Mouse (Mus musculus): ENCODE results near the gene Plcl1.

The Plcl1 gene

DNA sequence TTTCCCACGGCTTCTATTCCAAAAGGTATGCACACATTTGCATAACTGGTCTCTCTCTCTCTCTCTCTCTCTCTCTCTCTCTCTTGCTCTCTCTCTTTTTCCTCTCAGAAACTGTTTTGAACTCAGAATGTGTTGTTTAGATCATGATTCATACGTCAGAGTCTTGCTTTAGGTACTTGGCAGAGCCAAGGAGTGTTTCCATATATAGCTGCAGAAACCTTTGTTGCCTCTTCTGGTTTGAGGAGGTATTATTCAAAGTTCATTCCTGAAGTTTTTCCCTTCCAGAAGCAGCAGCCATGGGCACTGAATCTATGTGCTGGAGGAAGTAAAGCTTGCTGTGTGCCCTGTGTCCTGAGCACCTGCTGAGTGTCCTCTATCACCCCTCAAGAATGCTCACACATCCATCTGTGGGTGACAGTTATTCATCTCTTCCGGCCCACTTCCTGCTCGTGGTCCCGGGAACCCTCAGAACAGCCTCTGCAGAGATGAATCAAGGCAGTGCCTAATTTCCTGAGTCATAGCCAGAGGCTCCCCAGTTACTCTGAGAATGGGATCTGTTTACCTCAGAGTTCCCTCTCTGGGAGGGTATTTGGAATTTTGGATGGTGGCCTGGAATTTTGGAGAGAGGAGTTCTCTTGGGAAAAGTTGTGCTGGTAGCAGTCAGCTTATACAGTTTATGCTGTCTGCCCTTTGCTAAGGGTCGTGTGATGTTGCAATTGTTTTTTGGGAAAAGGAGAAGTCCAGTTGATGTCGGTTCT, 123.0 kb downstream of the Plcl1 start:
- peak; percentile 42 for DNase-seq

DNA sequence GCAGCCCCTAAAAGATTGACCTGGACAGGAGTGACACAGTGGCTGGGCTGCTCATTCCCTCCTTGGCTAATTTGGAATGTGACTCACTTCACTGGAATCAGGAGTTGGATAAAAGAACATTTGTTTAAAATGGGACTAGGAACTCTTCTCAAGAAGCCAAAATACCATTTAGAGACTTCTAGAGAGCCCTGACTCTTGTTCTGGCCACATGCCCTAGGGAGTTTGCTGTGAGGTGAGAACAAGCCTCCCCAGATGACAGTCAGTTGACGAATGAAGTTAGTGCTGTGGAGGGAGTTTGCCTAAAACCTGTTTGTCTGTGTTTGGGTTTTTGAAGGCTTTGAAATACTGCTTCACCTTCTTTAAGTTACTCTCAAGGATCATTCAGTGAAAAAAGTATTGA, 128.1 kb downstream of the Plcl1 start:
- no peak for DNase-seq

DNA sequence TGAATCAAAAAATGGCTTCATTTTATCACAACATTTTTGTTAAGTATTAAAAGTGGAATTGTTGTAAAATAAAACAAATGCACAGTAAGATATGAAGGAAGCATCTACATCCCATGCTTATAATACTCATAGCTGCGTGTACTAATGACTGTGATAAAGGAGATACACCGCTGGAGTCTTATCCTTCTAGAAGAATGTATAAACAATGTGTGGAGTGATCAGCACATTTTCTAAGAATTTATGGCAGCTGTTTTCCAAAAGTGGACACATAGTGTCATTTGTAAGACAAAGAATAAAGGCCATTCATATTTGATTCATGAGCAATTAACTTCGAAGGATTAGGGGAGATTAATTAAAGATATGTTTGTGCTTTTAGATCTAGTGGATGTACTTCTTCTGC, 148.7 kb downstream of the Plcl1 start:
- no peak for DNase-seq

DNA sequence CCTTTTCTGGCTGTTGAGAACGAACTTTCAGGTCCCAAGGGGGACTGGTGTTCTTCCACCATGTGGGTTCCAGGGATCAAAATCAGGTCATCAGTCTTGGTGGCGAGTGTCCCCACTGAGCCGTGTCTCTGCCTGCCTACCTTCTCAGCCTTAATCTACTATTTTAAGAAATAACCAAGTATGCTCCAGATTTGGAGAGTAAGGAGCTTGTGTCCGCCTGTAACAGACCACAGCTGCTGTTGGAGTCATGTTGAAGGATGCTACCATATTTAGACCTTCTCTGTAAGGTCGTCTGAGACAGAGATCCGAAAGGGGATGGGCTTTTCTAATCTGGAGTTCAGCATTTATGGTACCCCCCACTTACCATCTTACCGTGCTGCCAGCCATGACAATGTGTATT, 152.2 kb downstream of the Plcl1 start:
- DNase-seq: no peak

DNA sequence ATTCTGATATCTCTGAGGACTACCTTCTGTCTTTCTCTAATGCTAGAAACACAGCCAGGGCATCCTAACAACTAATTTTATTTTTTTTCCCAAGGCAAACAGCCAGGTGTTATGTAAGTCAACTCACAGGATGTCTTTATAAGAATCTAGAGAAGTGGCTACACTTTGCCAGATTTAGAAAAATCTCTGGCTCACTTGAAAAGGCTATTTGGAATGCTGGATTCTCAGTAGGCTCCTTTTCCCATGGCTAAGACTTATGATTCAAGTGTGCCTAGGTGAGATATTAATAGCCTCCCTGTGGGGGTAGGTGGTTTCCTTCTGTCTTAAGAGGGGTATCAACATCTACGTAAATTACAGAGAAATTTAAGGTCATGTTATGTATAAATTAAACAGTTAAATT, 152.7 kb downstream of the Plcl1 start:
- no peak for DNase-seq

DNA sequence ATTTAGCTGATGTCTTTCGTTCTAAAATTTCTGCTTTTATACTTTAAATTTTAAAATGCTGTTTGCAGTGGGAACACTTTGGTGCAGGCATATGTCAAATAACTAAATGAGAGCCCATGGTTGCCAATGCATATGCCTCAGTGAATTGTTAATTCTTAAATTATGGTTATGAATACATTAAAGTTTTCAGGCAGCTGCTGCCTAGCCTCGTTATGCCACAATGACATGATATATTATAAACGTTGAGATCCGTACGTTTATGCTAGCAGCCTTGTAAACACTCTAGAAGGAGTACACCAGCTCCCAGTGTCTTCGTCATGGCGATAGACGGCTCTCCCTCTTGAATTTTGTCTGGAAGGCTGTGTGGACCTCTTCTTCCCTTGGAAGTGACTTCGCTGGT, 154.3 kb downstream of the Plcl1 start:
- DNase-seq: no peak

DNA sequence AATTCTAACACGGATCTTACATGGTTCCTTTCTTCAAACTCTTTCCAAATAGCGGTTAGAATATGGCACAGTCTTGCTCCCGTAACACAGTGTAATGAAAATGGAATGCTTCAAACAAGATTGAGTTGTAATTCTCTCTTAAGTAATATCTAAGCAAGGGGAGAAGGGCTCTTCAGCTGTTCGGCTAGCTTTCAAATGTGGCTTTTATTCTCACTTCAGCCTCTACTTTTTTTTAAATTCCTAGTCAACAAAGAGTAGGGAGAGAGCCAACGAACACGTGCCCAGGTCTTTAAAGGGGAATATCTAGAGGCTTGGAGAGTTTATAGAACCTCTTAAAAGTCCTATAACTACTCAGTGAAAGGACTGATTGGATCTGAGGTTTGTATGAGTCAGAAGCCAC, 160.2 kb downstream of the Plcl1 start:
- no peak for DNase-seq

DNA sequence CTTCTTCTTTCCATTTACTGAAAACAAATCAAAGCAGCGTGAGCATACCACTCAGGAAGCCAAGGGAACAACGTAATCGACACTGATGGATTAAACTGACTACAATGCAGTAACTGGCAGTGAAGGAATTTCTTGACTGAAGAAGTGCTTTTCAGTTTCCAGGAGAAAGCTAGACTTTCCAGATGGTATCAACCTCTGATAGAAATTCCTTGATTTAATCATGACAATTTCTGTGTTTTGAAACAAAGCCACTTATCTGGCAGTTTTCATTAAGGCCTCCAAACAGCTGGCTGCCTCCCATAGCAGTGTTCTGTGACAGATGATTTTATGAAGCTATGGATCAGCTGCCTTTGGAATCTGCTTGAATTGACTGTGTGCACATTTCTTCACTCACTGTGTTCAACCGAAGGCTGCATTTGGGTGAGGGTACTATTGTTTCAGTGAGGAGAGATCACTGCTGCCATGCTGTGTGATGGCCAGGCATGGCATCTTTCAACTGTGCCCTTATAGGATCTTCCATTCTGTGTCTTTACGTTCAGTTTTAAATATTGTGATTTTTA, 162.2 kb downstream of the Plcl1 start:
- no peak for DNase-seq

DNA sequence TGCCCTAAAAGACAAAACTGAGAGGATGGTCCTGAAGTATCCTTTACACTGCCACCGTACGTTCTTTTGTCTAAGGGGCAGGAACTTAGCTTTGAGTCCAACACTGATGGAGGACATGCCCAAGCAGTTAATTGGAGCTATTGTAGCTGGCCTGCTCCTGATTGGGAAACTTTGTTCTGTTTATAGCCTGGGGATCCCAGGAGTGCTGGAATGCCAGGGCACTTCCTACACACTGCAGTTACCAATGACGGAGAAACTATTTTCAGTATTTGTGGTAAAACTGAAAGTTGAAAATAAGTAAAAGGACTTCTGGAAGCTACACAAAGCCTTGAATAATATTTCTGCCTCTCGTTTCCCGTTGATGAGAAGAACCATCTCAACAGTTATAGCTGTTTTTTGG, 164.5 kb downstream of the Plcl1 start:
- no peak for DNase-seq

DNA sequence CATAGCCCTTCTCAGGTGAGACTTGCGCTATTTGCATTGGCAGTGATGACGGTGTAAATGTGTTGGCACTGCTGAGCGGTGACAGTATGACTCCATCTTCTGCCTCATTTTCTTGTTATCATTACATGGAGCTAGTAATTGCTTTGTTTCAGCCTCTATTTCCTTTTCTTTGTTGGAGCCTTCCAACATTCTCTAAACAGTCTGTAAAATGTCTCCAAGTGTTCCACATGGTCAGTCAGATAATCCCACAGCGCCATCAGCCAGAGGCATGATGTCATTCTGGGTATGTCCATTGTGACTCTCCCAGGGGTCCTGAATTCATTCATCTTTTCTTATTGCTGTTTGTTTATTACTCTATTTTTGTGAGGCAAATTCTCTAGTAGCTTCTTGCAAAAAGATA, 165.7 kb downstream of the Plcl1 start:
- DNase-seq: no peak

DNA sequence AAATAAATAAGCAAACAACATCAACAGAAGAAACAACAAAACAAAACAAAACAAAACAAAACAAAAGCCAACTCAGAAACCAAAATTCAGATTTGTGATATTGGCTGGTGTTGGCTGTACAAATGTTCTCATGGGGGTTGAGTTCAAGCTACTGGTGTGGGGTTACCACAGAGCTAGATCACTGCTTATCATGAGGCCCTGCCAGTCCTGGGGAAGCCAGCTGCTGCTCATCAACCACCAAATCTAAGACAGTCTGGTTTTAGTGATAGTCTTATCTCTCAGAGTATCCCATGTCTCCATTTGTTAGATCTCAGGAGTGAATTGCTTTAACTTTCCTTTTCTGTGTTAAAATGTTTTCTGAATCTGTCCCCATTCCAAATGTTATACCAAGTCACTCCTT, 166.5 kb downstream of the Plcl1 start:
- no peak for DNase-seq

DNA sequence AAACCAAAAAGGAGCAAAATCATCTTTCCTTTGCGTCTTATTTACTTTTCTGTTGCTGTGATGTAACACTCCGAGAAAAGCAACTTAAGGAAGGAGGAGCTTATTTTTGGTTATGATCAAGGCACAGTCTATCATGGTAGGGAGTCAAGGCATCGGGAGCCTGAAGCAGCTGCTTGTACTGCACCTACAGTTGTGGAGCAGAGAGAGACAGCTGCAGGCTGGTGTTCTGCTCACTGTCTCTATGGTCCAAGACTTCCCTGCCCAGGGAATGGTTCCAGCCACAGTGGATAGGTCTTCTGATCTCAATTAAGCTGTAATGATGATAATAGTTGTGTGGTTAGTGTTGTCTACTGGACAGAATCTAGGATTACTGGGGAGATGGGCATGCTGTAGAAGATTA, 166.9 kb downstream of the Plcl1 start:
- no peak for DNase-seq

DNA sequence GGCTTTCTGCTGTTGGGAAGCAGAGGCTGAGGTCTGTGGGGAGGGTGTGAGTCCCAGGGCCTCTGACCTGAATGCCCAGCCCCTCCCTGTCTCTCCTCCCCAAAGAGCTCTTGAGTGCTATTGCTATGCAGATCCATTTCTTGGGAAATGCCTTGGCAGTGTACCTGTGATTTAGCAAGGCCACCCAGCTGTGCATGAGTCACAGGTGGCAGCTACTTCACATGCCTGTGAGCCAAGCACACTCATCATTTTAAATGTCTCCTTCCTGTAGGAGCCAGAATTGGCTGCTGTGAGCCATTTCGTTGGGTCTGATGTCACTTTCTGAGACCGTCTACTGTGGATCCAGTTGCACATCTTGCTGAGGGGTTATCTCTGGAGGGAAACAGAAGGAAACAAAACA, 170.2 kb downstream of the Plcl1 start:
- no peak for DNase-seq

DNA sequence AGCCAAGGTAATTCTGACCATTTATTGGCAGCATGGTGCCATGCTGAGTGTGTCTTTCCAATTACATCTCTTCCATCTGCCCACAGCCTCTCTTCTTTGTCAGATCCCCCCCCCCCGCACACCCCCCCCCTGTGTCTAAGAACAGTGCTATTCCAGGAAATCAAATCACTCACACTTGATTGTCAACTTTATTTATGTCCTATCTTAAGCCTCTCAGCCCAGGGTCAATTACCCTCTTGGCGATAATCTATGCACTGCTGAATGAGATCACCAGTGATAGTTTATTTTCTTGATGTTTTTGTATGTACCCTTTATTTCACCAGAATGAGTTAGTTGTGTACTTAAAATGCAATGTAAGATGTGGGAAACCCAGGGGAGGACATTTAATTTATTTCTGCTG, 176.0 kb downstream of the Plcl1 start:
- DNase-seq: no peak

DNA sequence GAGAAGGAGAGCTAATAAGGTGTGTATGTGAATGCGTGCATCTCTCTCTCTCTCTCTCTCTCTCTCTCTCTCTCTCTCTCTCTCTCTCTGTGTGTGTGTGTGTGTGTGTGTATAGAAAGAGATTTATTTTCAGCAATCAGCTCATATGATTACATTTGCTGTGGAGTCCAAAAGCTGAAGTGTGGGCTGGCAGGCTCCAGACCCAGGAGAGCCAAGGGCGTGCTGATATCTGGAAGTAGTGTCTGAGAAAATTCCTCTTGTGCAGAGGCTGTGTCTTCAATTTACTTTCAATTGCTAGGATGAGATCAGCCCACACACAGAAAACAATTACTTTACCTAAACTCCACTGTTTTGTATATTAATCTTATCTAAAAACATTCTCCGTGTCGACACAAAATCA, 179.7 kb downstream of the Plcl1 start:
- DNase-seq: no peak

DNA sequence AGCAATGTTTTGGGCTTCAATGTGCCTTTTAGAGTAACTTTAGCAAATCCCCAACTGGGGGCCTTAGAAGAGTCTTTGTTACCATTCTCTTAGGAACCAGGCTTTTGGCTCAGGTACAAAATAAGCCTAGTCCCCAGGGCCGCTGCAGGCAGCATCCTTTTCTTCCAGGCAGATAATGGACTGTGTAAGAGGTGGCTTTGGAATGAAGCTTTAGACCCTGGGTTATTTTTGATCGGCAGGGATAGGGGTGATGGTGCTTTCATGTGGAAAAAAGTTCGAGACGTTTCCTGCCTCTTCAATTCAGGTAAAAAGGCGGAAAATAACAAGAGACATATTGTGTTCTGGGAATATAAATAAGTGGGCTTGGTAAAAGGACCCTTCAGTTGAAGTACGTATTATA, 182.4 kb downstream of the Plcl1 start:
- DNase-seq: no peak

DNA sequence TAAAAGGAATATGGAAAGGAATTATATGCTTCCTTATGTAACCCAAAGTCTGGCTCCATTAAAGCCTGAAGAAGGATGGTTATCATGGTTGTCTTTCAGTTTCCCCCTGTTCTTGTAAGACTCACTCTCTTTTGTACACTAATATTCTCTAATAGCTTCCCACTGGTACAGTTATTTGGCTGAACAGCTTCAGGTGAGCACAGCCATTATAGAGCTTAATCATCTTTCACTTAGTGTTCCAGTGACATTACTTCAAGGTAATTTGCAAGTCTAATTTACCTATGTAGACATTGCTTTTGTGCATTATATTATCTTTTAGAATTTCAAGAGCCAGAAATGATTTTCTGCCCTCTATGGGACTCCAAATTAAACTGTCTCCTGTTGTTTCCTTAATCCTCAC, 184.3 kb downstream of the Plcl1 start:
- DNase-seq: no peak

DNA sequence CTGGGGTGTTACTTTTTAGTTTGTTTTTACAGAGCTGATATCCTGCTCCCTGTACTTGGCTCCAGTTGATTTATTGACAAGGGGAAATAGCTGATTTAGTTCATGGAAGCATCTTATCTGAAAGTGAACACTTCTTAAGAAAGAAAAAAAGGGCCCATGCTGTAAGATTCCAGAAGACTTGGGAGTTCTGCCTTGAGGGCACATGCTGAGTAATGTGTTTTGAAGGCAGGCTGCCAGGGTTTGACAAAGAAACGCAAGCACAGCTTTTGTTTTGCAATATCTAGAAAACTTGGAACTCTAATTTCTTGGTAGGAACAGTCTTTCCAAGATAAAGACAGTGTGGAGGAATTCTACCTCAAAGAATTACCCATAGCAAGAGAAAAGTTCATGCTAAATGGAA, 194.8 kb downstream of the Plcl1 start:
- DNase-seq: no peak

DNA sequence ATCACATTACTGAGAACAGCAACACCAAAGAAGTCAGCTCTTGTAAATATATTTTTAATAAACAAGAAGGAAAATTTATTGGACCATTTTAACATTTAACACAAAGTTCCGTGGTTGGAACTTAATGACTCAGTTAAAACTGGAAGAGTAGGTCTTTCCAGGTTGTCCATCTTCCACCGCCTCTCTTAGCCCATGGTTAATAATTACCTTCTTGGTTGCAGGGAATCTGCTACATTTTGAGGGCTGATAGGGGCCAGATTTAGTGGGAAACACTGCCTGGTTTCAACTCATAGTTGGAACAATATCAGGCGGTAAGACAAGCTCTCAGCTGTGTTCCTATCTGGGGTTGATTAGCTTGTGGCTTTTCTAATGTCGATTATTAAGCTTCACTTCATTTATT, 198.9 kb downstream of the Plcl1 start:
- DNase-seq: no peak

DNA sequence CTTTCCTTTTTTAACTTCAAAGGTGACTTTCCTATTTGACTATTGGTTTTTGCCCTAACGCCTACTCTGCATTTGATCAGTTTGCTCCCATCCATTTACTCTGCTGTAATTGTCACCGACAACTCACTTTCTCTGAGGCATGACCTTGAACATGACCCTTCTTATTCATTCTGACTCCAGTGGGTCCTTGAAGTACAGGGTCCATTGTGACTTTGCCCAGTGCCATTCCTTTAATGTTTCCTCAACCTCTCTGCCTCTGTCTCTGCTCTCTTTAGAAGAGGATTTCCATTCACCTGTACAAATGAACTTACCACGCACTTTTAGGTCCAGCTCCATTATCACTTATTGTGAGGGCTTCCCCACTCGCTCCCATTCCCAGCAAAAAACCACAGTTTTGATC, 199.7 kb downstream of the Plcl1 start:
- DNase-seq: no peak

DNA sequence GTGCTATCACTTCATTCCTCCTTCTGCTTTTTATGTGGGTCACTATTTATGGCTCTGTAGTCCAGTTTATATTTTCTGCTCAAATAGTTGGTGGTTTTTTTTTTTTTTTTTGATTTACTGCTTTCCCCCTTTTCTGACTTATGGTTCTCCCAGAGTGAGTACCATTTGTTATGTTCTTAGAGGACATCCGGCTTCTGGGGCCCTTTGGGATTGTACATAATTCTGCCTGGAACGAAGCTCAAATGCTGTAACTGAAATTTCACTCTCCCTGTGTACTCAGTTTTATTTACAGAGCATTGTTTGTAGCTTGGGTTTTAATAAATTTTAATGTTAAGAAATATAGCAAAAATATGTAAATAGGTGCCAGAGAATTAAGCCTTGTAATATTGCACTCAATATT, 200.2 kb downstream of the Plcl1 start:
- DNase-seq: no peak

DNA sequence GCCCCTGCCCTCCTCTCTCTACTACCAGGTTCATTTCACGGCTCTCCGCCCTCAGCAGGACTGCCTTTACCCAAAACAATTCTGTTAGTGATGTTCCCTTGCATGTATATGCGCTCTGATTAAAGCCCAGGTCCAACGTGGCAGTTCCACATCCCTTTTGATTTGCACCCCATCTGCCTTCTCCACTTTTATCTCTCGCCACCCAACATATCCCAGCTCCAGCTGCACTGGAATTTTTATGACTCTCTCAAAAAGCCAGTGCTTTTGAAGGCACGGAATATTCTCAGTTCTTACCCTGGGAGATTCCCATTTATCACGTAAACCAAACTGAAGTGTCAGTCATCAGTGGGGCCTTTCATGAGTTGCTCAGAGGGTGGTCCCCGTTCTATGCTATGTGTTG, 200.7 kb downstream of the Plcl1 start:
- no peak for DNase-seq

DNA sequence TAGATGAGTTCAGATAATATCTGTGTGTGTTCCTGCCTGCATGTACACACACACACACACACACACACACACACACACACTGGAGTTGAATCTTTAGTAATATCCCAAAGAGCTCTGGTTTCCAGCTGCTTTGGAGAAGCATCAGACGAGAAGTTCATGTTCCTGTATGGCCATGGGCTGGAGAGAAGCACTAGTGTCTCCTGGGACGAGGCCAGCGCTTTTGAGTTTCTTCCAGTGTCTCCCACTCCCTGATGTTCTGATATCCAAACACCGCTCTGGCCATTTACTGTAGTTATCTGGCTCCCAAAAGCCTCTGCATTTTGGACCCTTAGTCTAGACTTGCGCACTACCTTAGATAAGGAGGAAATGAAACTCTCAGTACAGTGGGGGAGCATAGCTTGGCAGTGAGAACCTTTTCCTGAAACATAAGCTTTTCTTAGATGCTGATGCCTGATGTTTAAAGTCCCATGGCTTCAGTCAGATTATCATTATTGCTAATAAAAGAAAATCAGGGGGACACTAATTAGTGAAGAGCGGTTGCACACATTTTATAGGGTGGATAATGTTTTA, 207.1 kb downstream of the Plcl1 start:
- no peak for DNase-seq

DNA sequence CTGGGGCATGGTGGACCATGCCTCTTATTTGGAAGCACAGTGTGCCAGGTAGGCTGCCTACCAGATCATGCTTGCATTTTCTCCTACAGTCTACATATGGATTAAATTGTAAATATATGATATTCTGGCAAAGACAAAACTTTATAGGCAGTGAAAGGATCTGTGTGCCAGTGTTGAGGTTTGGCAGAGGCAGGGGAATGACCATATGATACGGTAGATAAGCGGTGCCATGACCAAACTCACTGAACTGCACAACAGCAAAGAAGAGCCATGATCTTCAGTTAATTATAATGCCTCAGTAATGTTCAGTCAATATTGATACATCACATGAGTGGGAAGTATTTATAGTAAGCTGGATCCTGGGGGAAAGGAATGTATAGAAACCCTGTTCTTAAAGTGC, 212.1 kb downstream of the Plcl1 start:
- no peak for DNase-seq
